Mouse (Mus musculus) cortical plate, adult 2 months (tissue): ENCODE results near the gene Plagl2. TPM values are rescaled to one million over a fixed set of nuclear protein-coding genes. Genes with fewer than 3 reads are reported as not detected.
A peak's percentile ranks its signal among the peaks of the same experiment; 100 is the strongest.

Experiments
- H3K27ac ChIP-seq: fragments of 200-500 bp; 2 replicates; pipeline ENCODE4 v1.5.1; 2012; ENCODE audit warnings: low read length, control low read depth, inconsistent platforms; ENCODE audit not compliant: insufficient read depth
- H3K4me1 ChIP-seq: fragments of 200-500 bp; 2 replicates; pipeline ENCODE4 v1.6.1; 2011; ENCODE audit warnings: low read length; ENCODE audit not compliant: control insufficient read depth, insufficient read depth
- H3K4me3 ChIP-seq: fragments of 200-500 bp; 2 replicates; pipeline ENCODE4 v1.5.1; 2011; ENCODE audit warnings: mild to moderate bottlenecking, low read length, control low read depth; ENCODE audit not compliant: insufficient read depth
- CTCF ChIP-seq: fragments of 200-500 bp; IDR thresholded peaks from 2 replicates; pipeline ENCODE4 v1.5.1; 2011; ENCODE audit warnings: mild to moderate bottlenecking, control low read depth, low read length; ENCODE audit not compliant: insufficient read depth; ENCODE audit errors: extremely low read depth
- POLR2A ChIP-seq: fragments of 200-500 bp; IDR thresholded peaks from 2 replicates; pipeline ENCODE4 v1.6.1; 2011; ENCODE audit warnings: mild to moderate bottlenecking, low read length, control low read depth; ENCODE audit not compliant: insufficient read depth; ENCODE audit errors: extremely low read depth
- polyA plus RNA-seq: library from polyadenylated mRNA; depleted of rRNA; stranded (reverse); fragments of >200 nt; gene quantifications from 2 replicates; pipeline ENCODE4 v1.2.3, GENCODE M21; 2012

Gene Plagl2
- polyA plus RNA-seq, 1 experiment, result 3.7 TPM

DNA sequence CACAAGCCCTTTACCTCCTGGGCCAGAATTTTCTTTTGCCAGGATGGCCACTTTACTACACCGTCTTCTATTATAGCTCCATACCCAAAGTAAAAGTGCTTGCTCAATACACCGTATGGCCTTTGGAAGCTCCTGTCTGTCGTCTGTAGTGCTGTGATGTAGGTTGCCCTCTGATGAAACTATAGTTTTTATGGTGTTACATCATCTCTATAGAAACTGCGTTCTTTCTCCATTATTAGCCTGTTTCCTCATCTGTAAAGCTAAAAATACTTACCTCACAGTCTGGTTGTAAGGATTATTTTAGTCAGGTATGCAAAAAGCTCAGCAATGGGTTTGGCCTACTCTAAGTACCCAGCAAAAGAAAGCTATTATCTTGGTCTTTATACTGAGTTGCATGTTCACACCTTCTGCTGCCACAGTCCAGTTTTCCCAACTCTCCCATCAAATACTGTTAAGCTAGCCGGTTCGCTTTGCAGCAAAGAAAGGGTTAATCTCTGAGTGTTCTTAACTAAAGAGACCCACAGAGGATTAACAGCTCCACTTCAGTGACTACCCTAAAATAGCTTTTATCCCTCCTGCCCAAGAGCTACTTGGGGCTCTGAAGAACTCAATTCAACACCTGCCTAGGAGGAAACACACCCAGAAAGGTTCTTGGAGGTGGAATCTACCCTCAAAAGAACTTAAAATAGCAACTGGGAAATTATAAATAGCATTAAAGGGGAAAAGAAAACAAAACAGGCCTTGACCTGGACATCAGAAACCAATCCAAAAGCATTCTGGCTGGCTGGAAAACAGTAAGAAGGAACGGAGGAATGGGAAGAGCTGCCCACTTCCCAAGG is 2.0 kb downstream of the Plagl2 start:
- no peak for TF ChIP-seq CTCF
- no peak for TF ChIP-seq POLR2A
- Histone ChIP-seq H3K27ac (no peak overlapping the region), H3K4me1 (peaks cover 9% of the 10 kb centered on the region), H3K4me3 (peak overlapping the region; percentile 96; the same call in 1 of the 2 replicates)

DNA sequence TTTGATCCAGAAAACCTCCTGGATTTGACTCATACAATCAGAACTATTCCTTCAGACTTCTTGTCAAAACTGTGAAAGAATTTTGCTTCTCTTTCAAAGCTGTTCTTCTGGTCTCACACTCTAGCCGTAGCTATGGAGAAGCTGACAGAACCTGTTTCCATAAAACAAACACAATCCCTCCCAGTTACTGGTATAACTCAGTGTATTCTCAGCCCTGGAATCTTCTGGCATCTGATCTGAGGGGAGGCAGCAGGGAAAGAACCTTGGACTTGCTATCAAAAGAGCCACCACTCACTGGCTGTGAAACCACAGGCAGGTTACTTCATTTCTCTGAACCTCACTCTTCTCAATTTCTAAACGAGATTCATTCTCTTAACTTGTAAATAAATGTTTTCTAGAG is 2.8 kb downstream of the Plagl2 start:
- Histone ChIP-seq H3K27ac (no peak overlapping the region), H3K4me3 (no peak overlapping the region), H3K4me1 (peaks cover 9% of the 10 kb centered on the region)
- TF ChIP-seq POLR2A, result no peak
- TF ChIP-seq CTCF, result no peak

DNA sequence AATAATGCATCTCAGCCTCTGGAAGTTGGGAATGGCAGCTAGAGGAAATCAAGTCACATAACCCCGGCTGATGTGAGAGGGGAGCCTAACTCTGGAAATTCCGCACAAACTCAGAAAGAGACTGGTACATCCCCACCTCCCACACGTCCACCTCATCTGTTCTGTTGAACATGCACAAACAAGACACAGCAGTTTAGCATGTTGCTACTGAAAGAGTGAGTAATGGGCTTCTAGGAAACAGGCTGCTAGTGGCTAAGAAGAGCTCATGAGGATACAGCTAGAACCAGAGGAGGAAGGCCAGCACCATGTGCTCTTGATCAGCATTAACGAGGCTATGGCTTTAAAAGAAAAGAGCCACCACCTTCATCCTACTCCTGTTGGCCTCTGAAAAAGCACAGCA is 3.3 kb downstream of the Plagl2 start:
- Histone ChIP-seq H3K4me1 (peaks cover 9% of the 10 kb centered on the region), H3K4me3 (no peak overlapping the region), H3K27ac (no peak overlapping the region)
- TF ChIP-seq POLR2A, result no peak
- TF ChIP-seq CTCF, result no peak

DNA sequence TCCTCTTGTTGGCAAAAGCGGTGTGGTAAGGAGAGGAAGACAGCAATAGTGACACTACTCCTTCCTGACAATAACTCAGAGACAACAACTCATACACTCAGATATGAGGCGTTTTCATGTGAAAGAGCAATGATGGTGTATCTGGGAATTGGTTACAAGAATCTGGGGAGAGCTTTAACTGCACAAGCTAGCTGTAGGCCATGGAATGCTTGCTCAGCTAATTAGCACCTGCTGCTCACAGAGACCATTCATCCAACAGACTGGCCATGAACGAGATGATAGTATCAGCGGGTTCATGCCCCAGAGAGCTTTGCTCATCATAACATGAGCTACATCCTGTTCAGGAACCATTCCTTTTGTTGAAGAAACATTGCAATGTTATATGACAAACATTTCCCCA is 4.0 kb downstream of the Plagl2 start:
- Histone ChIP-seq H3K27ac (no peak overlapping the region), H3K4me3 (no peak overlapping the region), H3K4me1 (peaks cover 9% of the 10 kb centered on the region)
- TF ChIP-seq CTCF, result no peak
- no peak for TF ChIP-seq POLR2A

DNA sequence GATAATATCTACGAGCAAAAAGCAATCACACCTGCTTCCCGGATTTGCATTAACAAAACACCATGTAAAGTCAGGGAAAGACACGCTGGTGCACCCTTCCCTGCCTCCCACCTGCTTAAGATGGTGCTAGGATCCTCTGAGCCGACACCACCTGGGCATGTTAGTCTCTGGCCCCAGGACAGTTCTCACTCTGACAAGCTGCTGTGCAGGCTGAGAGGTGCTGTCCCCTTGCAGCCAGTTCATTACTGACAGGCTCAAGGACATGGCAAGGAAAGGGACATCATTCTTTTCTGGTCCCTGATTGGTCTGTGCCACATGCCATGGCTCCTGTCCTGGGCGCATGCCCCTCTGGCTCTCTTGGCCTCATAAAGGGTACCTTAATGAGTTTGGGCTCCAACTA is 12.7 kb downstream of the Plagl2 start:
- H3K4me1 ChIP-seq, result 0 out of 2 replicates have a peak, but pooled peaks cover 2% of the 10 kb centered on the region
- H3K4me3 ChIP-seq, result no peak overlapping the region
- no peak overlapping the region for H3K27ac ChIP-seq
- no peak for TF ChIP-seq CTCF
- TF ChIP-seq POLR2A, result no peak

DNA sequence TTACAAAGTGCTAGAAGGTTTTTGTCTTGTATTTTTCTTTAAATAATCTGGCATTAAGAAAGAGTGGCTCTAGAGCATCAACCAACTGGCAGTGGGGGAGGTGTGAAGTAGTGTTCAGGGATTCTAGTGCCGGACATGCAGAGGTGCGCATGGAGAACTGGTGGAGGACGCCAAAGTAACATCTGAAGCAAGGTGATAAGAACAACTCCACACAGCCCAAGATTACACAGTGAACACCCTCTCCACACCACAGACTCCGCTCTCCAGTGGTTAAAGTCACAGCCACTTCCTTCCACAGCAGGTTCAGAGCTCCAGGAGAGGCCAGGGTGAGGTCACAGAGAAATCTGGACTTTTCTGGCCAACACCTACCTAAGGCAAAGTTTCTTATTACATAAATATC is 13.3 kb downstream of the Plagl2 start:
- Histone ChIP-seq H3K4me3 (no peak overlapping the region), H3K27ac (no peak overlapping the region), H3K4me1 (0 out of 2 replicates have a peak, but pooled peaks cover 2% of the 10 kb centered on the region)
- no peak for TF ChIP-seq POLR2A
- no peak for TF ChIP-seq CTCF

DNA sequence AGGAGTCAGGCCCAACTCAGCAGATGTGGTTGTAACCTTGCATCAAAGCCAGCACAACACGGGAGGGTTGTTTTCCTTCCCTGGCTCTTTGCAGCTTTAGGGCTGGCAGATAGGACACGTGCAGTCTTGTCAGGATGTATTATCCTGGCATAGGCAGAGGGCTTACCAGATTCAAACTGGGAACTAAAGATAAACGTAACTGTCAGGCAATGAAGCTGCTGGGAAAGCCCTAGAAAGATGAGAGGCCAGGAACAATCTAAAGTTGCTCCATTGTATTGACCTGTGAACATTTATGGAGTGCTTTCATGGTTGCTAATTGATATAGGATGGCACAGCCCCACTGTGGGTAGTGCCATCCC is 15.7 kb downstream of the Plagl2 start:
- TF ChIP-seq CTCF (no peak), POLR2A (no peak)
- Histone ChIP-seq H3K4me1 (0 out of 2 replicates have a peak, but pooled peaks cover 2% of the 10 kb centered on the region), H3K27ac (peak overlapping the region; percentile 83), H3K4me3 (peak overlapping the region; percentile 79)

DNA sequence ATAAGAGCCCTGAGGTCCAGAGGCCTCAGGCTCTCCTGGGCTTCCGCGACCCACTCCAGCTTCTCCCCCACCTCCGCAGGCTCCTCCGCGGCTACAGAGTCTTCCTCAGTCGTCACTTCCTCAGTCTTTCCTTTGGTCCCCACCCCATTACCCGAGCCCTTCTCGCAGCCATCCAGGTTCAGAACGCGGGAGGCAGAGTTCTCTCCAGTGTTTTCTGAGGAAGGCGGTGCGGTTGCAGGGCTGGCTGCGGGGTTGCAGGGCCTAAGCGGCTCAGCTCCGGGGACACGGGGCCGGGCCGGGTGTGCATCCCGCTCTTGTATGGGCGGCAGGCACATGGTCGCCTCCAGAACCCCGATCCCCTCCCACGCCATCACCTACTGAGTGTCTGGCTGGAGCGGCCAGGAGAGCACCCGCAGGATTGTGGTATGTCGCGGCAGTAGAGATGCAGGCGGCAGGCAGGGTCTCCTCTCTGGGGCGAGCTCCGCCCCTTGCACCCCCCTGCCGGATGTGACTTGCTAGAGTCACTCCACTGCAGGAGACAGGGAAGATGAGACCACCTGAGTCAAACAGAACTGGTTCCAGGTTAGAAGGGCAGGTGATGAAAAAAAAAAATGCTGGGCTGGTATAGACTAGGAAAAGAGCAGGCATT is 16.2 kb downstream of the Plagl2 start, which contains the start of gene Tspyl3:
Gene Tspyl3, minus strand, starts transcription at position 496 of the 649 bp plus-strand sequence.
- H3K4me3 ChIP-seq, result peak within 1 kb of the TSS; percentile 79
- TF ChIP-seq CTCF (no peak), POLR2A (peak; percentile 36)
- 0 out of 2 replicates have a peak, but pooled peaks cover 2% of the 10 kb centered on the region for H3K4me1 ChIP-seq

DNA sequence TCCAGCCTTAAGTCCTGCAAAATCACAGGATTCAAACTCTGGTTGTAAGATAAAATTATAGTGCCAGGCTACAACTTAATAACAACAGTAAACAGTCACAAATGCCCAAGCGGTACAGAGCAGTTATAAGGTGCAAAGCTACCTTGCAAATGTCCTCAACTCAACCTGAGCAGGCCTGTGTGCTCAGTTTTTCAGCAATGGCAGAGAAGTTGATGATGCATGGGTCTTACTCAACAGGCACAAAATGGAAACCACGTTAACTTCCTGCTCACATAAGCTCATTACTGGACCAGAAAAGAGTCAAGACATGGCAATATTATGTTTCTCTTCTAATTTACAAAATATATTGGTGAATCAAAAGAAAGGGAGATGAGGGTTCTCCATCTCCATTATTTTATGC is 18.7 kb downstream of the Plagl2 start:
- Histone ChIP-seq H3K4me3 (no peak overlapping the region), H3K4me1 (0 out of 2 replicates have a peak, but pooled peaks cover 2% of the 10 kb centered on the region), H3K27ac (no peak overlapping the region)
- TF ChIP-seq CTCF (no peak), POLR2A (no peak)

More for the DNA sequence above, 16.2 kb downstream of the Plagl2 start, which contains the start of gene Tspyl3:
- peak within 1 kb of the TSS; percentile 83 for H3K27ac ChIP-seq

DNA sequence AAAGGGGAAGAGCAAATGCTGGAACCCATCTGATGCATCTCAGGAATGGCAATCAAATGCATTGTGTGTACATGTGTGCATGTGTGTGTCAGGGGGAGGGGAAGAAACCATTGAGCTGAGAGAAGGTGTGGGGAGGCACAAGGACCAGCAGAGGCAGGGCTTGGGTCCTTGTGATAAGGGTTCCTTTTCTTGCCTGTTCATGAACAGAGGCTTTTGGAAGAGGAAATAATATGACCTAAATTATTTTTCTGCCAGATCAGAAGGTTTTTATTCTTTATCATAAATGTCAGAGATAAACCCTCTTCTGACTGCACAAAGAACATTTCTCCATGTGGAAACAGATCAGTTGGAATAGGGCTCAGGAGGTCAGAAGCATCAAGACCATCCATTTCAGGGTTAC is 19.1 kb downstream of the Plagl2 start:
- no peak overlapping the region for H3K27ac ChIP-seq
- H3K4me1 ChIP-seq, result 0 out of 2 replicates have a peak, but pooled peaks cover 2% of the 10 kb centered on the region
- no peak overlapping the region for H3K4me3 ChIP-seq
- TF ChIP-seq POLR2A (no peak), CTCF (no peak)

DNA sequence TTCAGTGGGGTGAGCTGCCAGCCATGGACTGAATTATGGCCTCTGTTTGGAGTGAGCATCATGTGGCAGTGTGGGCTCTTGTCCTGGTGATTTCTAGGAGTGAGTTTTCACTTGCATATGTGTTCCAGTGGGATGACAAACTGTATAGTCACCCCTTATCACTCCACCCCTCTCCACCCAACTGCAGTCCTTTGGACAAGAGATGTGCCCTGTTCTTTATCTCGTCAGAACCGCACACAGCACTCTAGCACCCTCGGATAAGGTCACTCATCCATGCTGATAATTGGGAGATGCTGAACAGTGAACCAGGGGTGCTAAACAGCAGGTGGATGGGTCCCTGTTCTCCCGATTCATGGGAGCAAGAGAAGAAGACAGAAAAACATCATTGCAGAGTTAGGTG is 19.6 kb downstream of the Plagl2 start:
- no peak for TF ChIP-seq CTCF
- TF ChIP-seq POLR2A, result no peak
- Histone ChIP-seq H3K4me1 (0 out of 2 replicates have a peak, but pooled peaks cover 2% of the 10 kb centered on the region), H3K4me3 (no peak overlapping the region), H3K27ac (no peak overlapping the region)
